Mouse (Mus musculus): ENCODE measurements at regions not wholly inside any gene's neighbourhood (a gene's known extent, or its start where the extent isn't known, plus 50 kb on each side); places are given as distances from the start of the nearest gene placed in this dataset.

GRCm38 (mm10) chr14:111212929-111213657 lies 458.1 kb upstream of the Slitrk6 start:
- DNase-seq (ENCODE audit: low spot score in 2 of 2), result no peak

DNA sequence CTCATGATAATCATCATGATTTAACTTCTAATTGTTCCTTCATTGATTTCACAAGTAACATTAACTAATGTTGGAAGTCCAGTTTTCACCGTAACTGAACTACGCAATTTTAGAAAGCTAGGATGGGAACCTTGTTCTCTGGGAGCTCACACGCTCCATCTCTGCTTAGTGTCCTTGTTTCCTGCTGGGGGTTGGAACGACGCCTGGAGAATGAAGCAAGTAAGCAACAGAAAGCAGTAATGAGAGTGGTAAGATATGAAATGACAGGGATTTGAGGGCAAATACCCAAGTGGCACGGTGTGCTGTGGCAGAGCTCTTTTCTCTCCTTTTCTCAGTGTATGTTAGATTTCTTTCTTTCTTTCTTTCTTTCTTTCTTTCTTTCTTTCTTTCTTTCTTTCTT lies 448.0 kb upstream of the Slitrk5 start:
- DNase-seq (ENCODE audit: low spot score in 2 of 2), result no peak

DNA sequence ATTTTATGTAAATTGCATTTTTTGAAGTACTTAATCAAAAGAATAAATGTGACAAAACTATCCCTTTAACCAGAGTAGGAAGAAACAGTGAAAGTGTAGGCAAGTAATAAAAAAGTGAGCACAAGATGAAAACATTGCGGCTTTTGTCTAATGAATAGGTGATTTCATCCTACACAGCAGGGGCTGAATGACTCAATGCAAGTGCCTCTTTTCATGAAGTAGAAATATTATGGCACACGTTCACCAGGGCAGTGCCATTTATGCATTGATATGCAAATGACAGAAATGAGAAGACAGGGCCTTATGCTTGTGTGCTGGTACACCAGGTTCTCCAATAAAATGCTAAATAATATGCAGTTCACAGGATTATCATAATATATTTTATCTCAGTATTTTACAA lies 435.8 kb upstream of the Slitrk5 start:
- no peak for DNase-seq (ENCODE audit: low spot score in 2 of 2)

DNA sequence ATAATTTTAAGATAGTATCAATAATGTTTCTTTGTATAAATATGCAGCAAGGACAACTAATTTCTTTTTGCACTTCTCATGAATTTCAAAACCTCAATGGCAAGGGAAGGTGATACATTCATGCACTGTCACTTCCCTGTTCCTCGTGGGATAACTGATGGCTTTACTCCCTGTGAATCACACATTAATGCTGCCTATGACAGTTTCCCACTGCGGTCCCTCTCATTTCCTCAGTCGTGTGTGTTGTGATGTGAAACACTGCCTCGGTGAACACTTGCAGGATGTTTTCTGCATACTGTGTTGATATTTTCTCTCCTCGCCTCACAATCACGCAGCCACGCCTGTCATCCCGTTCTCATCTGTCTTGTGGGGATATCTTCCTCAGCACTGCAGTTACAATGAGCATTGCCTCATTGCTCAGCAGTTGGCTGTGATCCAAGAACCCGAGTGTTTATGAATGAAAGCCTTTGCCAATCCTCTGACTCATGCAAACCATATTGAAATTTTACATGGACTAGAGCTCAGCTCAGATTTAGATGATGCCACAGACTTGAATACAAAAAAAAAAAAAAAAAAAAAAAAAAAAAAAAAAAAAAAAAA lies 425.4 kb upstream of the Slitrk5 start:
- peak; percentile 36 to 78 for DNase-seq (ENCODE audit: low spot score in 2 of 2)

GRCm38 (mm10) chr14:111253190-111253589 lies 421.7 kb upstream of the Slitrk5 start:
- DNase-seq (ENCODE audit: low spot score in 2 of 2), result peak in 1 of 2 experiments; percentile 3

GRCm38 (mm10) chr14:111261696-111262095 lies 413.2 kb upstream of the Slitrk5 start:
- no peak for DNase-seq (ENCODE audit: low spot score in 2 of 2)

DNA sequence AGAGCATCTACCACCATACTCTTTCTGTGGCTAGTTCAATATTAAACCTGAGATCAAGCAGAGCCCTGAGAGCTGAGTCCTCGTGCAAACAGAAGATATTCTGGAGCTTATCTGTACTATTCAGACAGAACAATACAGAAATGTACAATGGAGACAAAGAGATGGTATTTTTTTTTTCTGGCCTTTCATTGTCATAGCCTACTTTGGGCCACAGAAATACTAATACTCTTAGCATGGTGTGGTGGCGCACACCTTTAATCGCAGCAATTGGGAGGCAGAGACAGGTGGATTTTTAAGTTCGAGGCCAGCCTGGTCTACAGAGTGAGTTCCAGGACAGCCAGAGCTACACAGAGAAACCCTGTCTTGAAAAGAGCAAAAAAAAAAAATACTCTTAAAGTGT lies 404.7 kb upstream of the Slitrk5 start:
- DNase-seq (ENCODE audit: low spot score in 2 of 2), result no peak

- no peak for DNase-seq (ENCODE audit: low spot score in 2 of 2)
Measured at GRCm38 (mm10) chr14:111281354-111281753, 393.5 kb upstream of the Slitrk5 start.

DNA sequence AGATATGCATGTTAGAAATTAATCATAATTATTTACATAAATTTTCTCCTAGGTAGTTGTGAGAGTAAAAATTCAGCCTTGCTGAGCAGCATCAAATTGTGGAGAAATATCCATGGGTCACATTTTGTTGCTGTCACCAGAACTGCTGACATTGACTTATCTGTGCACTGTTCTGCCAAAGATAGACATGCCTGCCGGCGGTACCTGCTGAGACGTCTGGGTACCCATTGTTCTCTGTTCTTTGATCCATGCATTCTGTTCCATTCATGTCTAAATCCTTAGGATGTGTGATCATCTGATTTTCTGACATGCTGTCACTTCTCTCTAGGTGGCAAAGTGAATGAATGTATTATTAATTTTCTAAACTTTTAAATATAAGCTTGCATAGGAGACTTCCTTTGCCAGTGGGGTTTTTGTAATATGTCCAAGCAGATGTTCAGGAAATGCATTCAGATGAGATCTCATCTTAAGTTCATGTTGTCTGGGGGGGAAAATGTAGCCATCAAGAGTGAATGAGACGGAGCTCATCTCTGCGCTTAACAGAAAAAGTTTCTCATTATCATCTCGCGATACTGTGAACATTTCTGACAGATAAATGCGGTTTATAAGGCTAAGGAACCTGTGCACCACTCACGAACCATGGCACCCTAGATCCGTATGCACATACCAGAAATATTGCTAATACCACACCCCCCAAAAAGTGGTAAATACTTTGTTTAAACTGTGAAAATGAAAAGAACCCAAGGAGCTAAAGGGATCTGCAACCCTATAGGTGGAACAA lies 391.0 kb upstream of the Slitrk5 start:
- no peak for DNase-seq (ENCODE audit: low spot score in 2 of 2)

DNA sequence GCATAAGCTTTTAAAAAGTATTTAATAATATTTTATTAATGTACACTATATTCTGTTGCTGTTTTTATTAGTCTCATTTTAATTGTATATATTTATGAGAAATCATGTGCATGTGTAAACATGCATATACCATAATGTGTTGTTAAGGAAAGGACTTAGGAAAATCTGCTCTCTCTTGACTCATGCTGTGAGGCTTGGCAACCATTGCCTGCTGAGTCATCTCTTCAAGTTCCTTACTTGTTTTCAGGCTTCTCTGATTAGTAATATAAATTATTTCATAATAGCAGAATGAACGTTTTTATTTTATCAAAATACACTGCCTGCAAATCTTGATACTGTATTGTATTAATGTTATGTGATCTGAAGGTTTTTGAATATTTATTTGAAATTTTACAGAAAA lies 388.9 kb upstream of the Slitrk5 start:
- no peak for DNase-seq (ENCODE audit: low spot score in 2 of 2)

- DNase-seq (ENCODE audit: low spot score in 2 of 2), result no peak
Measured at GRCm38 (mm10) chr14:111295521-111295920, 379.4 kb upstream of the Slitrk5 start.

DNA sequence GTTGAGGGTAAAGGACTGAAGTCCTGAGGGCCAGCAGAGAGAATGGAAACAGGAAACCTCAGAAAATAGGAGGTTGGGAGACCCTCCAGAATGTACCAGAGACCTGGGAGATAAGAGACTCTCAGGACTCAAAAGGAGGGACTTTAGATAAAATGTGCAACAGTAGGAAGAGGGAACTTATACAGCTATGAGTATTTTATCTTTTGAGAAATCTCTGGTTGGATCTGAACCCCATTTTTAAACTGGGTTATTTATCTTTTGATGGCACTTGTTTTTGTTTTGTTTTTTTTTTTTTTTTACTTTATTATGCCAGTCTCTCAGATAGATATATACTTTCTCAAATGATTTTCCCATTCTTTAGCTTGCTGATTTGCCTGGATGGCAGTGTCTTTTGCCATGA lies 377.1 kb upstream of the Slitrk5 start:
- DNase-seq (ENCODE audit: low spot score in 2 of 2), result no peak

DNA sequence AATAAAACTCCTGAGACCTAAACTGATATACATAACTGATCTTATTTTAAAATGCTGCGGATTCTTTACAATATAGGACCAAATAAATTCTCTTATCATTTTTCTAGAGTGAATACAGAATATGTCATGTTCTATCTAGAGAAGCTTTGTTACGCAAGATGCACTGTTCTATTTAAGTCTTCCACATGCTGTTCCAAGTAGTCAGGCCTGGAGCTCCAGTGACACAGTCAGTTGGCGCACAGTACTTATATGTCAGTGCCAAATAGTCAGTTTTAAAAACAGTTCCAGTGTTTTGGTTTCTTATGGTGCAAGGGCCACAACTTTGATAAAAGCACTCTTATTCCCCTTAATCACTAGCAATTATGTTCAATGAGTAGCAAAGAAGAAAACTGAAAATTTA lies 344.3 kb upstream of the Slitrk5 start:
- no peak for DNase-seq (ENCODE audit: low spot score in 2 of 2)

GRCm38 (mm10) chr14:111353518-111353917 lies 321.4 kb upstream of the Slitrk5 start:
- no peak for DNase-seq (ENCODE audit: low spot score in 2 of 2)

DNA sequence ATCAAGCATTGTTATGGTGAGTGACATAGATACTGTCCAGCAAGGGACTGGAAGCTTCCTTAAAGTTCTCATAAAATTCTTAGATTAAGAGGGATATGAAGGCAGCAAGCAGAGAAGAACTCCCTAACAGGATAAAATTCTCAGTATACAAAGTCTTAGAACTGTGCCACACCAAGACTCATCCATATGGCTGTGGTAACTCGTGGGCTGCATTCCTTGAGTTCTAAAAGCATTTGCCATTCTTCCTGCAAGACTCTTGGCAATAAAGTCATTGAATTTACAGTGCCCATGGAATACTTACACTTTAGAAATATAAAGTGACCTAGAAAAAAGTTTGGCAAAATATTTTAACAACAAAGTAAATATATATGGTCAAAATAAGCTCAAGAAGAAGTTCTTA lies 278.1 kb upstream of the Slitrk5 start:
- DNase-seq (ENCODE audit: low spot score in 2 of 2), result no peak

GRCm38 (mm10) chr14:111400809-111401208 lies 274.1 kb upstream of the Slitrk5 start:
- no peak for DNase-seq (ENCODE audit: low spot score in 2 of 2)

DNA sequence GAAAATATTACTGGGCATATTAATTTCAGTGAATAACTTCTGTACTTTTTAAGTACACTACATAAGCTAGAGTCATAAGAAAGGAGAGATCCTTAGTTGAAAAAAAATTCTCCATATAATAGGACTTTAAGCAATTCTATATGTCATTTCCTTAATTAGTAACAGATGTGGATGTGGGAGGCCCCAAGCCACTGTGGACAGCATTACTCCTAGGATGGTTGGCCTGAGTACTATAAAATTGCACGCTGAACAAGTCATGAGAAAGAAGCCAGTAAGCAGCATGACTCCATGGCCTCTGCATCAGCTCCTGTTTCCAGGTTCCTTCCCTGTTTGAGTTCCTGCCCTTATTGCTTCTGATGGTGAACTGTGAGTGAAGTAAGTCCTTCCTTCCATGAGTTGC lies 272.4 kb upstream of the Slitrk5 start:
- no peak for DNase-seq (ENCODE audit: low spot score in 2 of 2)

DNA sequence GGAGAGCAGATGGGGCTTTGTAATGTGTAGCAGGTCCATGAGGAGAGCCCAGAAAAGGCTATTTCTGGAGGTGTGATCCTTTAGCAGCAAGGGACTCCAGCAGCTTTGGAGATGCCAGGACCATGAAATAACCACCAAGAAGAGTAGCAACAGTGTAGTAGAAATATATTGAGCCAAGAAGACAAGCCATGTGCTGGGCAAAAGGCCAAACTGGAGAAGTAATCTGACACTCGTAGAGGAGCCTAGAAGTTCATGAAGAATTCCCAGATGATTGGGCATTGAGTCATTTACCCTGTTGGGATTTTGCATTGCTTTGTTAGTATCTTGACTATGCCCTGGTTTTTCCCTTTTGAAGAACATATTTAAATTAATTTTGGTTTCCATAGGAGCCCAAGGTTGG lies 271.3 kb upstream of the Slitrk5 start:
- DNase-seq (ENCODE audit: low spot score in 2 of 2), result no peak

DNA sequence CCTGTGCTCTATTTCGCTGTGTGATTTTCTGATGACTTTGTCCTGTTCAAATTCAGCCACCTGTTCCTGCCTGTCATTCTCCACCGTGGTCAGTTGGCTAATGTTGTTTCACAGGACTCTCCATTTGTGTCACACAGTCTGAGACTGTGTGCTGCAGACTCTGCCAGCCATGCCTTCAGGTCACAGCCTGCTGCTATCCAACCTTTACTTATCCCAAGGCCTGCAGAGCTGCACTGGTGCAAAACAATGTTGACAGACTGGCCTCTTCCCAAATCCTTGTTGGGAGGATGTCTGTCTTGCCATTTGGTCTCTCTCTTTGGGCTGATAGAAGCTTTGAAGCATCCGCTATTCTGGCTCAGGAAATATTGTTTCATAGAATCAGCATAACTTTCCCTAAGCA lies 261.4 kb upstream of the Slitrk5 start:
- DNase-seq (ENCODE audit: low spot score in 2 of 2), result no peak

GRCm38 (mm10) chr14:111418531-111418930 lies 256.4 kb upstream of the Slitrk5 start:
- DNase-seq (ENCODE audit: low spot score in 2 of 2), result no peak

DNA sequence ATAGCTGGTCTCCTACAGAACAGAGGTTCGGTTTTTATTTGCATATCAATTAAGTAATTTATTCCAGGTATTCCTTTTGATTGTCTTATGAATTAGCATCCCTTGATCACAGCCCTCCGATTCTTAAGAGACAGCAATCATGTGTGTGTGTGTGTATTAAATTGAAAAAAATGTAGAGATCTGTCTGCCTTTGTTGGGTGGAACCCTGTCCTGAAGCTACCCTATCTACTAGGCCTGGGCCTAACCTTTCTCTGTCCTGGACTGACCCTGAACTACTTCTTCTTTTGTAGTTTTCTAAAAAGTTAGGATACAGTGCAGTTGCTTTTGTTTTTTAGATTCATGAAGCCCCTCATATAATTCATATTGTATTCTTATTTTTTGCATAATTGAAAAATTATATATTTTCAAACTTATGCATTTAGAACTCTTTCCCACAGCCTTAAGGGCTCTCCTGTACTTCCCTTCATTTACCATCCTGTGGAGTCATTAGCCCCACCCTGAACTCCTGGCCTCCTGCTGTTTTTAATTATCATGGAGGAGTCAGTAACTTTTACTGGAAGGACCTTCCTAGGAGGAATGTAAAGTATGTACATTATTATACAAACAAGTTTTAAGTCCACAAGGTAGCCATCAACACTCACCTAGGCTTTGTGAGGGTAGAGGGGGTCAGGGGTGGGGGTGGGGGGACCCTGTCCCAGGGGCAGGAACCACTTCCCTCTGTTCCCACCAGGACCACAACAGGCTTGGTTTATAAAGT lies 245.6 kb upstream of the Slitrk5 start:
- DNase-seq (ENCODE audit: low spot score in 2 of 2), result no peak
